Mouse (Mus musculus) erythroblast, embryonic 14.5 days (primary cell): ENCODE results near the gene Tll1.

Experiments
- GATA1 ChIP-seq: IDR thresholded peaks from 2 replicates; pipeline ENCODE4 v1.6.1; 2012; ENCODE audit warnings: low read length, inconsistent platforms, mixed read lengths
- TAL1 ChIP-seq: IDR thresholded peaks from 3 replicates; pipeline ENCODE4 v1.6.1; 2012; ENCODE audit warnings: low read length, inconsistent platforms, mixed read lengths

DNA sequence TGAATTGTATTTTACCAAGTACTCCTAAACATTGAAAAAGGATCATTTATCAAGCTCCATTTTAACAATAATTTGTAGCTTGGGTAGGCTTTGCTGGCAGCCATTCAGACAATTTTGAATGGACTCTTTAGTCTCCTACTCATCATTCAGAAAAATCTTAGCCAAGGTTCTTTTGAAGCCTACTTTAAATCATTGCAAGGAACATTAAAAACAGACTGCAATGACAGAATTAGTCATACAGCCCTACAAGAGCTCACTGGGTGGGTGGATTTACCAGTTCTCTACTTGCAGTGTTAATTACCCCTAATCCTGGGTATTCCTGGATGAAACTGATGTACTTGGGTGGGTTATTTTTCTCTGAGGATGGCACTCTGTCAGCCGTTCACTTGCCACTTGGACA, 69.5 kb downstream of the Tll1 start:
- TF ChIP-seq GATA1 (no peak), TAL1 (no peak)
